Mouse (Mus musculus): Measurements from ENCODE around the gene Irx1.

DNA sequence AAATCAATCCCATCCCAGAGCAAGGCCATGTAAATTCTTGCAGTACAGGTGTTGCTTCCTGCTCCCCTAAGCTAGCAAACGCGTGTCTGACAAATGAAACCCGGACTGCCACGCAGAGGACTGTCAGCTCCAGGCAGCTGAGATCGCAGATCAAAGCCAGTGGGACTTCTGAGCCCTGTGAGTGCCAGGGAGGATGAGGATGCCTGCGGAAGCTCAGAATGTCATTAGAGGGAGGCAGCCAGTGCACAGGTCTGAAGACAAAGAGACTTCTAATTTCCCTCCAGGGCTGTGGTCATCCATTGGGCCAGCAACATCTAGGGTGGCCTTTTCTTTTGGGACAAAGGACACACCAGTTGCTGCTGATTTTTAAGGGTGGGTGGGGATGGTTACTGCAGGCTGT is 4.8 kb upstream of the Irx1 start:
- TF ChIP-seq CTCF (IDR thresholded peaks at IDR 0.05; ENCODE audit: control insufficient read depth, insufficient read depth, insufficient replicate concordance, low read depth, low read length) = no peak
- TF ChIP-seq POLR2A (IDR thresholded peaks at IDR 0.05; ENCODE audit: control insufficient read depth, low read depth, low read length) = no peak
